In genomic region chr12:25376451-25376850, GRCm38 (mm10) we compare ENCODE assay signal across 13 mouse cellular contexts.
DNase-seq lines count a peak whose midpoint lies in the region; ATAC-seq lines count a peak whose summit lies in the region.
"Had no signal": no experiment of that assay in that cellular context is flagged by ENCODE, and none has a peak within 500 bp of the region (broad histone marks: within the 10 kb centered on the region; RNA-seq: fewer than 3 reads in every experiment).

No protein-coding gene starts in this region.

- H3K27me3 ChIP-seq in hindbrain, embryonic 11.5 days (ENCODE audit: control insufficient read depth, insufficient read depth, low read length): no peaks in the 10 kb centered on the region
- no peaks in the 10 kb centered on the region for H3K27me3 ChIP-seq in kidney, embryonic 15.5 days
- H3K27me3 ChIP-seq: CH12.LX; embryonic facial prominence, embryonic 15.5 days had no signal

- H3K9ac ChIP-seq in hindbrain, embryonic 11.5 days (ENCODE audit: low read depth, low read length): no peak overlapping the region
- H3K9ac ChIP-seq in kidney, embryonic 15.5 days: no peak overlapping the region
- H3K9ac ChIP-seq: embryonic facial prominence, embryonic 15.5 days; liver, postnatal 0 days had no signal

- H3K36me3 ChIP-seq in hindbrain, embryonic 11.5 days (ENCODE audit: control insufficient read depth, insufficient read depth, low read length): no peaks in the 10 kb centered on the region
- H3K36me3 ChIP-seq in kidney, embryonic 15.5 days: no peaks in the 10 kb centered on the region
- H3K36me3 ChIP-seq: embryonic facial prominence, embryonic 15.5 days had no signal

- H3K27ac ChIP-seq in hindbrain, embryonic 11.5 days (ENCODE audit: low read depth, low read length): no peak overlapping the region
- no peak overlapping the region for H3K27ac ChIP-seq in kidney, embryonic 15.5 days
- H3K27ac ChIP-seq: embryonic facial prominence, embryonic 15.5 days; left cerebral cortex, adult 2 months had no signal

- WGBS in hindbrain, embryonic 11.5 days: 38% methylated on average over 8 of the region's 8 CpGs
- 73% methylated on average over 8 of the region's 8 CpGs for WGBS in kidney, embryonic 15.5 days

- DNase-seq in left cerebral cortex, postnatal 4 days: peak; percentile 15
- DNase-seq in left cerebral cortex, adult 11 months (ENCODE audit: low spot score): no peak
- peak; percentile 10 for DNase-seq in hindbrain, embryonic 11.5 days (ENCODE audit: low spot score)
- peak; percentile 22 to 70 for DNase-seq in layer of hippocampus, adult 18-20 months (ENCODE audit: low spot score in 2 of 2)
- peak; percentile 69 for DNase-seq in retina, embryonic 14.5 days (ENCODE audit: low spot score)
- DNase-seq in urinary bladder, adult 2 months (ENCODE audit: low spot score): no peak
- DNase-seq: liver, postnatal 0 days; lung, postnatal 36 days; right cerebral cortex, postnatal 25 days had no signal

- no peaks in the 10 kb centered on the region for H3K9me3 ChIP-seq in hindbrain, embryonic 11.5 days (ENCODE audit: control insufficient read depth, low read length)
- no peaks in the 10 kb centered on the region for H3K9me3 ChIP-seq in kidney, embryonic 15.5 days (replicated peaks)
- H3K9me3 ChIP-seq: embryonic facial prominence, embryonic 15.5 days had no signal

- intact Hi-C loops in left cerebral cortex, postnatal 4 days (cut with DNase I): no loop called here

- no peak overlapping the region for H3K4me2 ChIP-seq in hindbrain, embryonic 11.5 days (replicated peaks; ENCODE audit: low read depth, low read length)
- H3K4me2 ChIP-seq in kidney, embryonic 15.5 days: no peak overlapping the region
- H3K4me2 ChIP-seq: embryonic facial prominence, embryonic 15.5 days had no signal

- no peaks in the 10 kb centered on the region for H3K4me1 ChIP-seq in hindbrain, embryonic 11.5 days (replicated peaks; ENCODE audit: control insufficient read depth, insufficient read depth, low read length)
- H3K4me1 ChIP-seq in kidney, embryonic 15.5 days: peaks cover 16% of the 10 kb centered on the region; the same call in 1 of the 2 replicates

- ATAC-seq in hindbrain, embryonic 11.5 days (ENCODE audit: low FRiP score): no peak
- ATAC-seq in kidney, embryonic 15.5 days (replicated peaks; ENCODE audit: low FRiP score): no peak
- ATAC-seq: liver, postnatal 0 days had no signal

- no peak overlapping the region for H3K4me3 ChIP-seq in hindbrain, embryonic 11.5 days (ENCODE audit: low read depth, low read length)
- no peak overlapping the region for H3K4me3 ChIP-seq in kidney, embryonic 15.5 days (replicated peaks)
- H3K4me3 ChIP-seq: embryonic facial prominence, embryonic 15.5 days; left cerebral cortex, adult 2 months had no signal

Comparison
In these comparisons a context has a peak if more than half of its experiments do, and no peak if none do; other contexts are left out.
1. DNase-seq: peak in left cerebral cortex, postnatal 4 days (single experiment), hindbrain, embryonic 11.5 days (single experiment), layer of hippocampus, adult 18-20 months (2 of 2) and retina, embryonic 14.5 days (single experiment); none in left cerebral cortex, adult 11 months (single experiment) and urinary bladder, adult 2 months (single experiment).